In genomic region chr12:76710351-76711100, GRCm38 (mm10) we compare ENCODE assay signal across 8 mouse cellular contexts. TPM values are rescaled to one million over a fixed set of nuclear protein-coding genes. Genes with fewer than 3 reads are reported as not detected.
A peak's percentile ranks its signal among the peaks of the same experiment; 100 is the strongest.
DNase-seq lines count a peak whose midpoint lies in the region; ATAC-seq and TF ChIP-seq lines count a peak whose summit lies in the region.

Gene Sptb (minus strand): TSS chr12:76710547.

- no peaks in the 10 kb centered on the region for H3K36me3 ChIP-seq in embryonic facial prominence, embryonic 15.5 days
- no peaks in the 10 kb centered on the region for H3K36me3 ChIP-seq in limb, embryonic 15.5 days
- H3K36me3 ChIP-seq in midbrain, embryonic 14.5 days (ENCODE audit: control insufficient read depth, insufficient read depth, low read length) = no peaks in the 10 kb centered on the region

- TF ChIP-seq POLR2A in bone marrow macrophage, adult 2 months (IDR thresholded peaks at IDR 0.05; ENCODE audit: borderline replicate concordance, low read depth, low read length) = no peak

- peak; percentile 65 for ATAC-seq in CD4-positive, CD25-positive, alpha-beta regulatory T cell, adult 4 months
- ATAC-seq in embryonic facial prominence, embryonic 15.5 days (ENCODE audit: insufficient number of reproducible peaks, low FRiP score, low TSS enrichment, low read depth) = peak; percentile 40; the same call in 1 of the 2 replicates
- peak; percentile 71 for ATAC-seq in limb, embryonic 15.5 days (ENCODE audit: insufficient number of reproducible peaks, low FRiP score, low TSS enrichment, low read depth)
- ATAC-seq in midbrain, embryonic 14.5 days (ENCODE audit: low FRiP score, low TSS enrichment) = peak; percentile 78

- no peak for TF ChIP-seq CTCF in bone marrow macrophage, adult 2 months (IDR thresholded peaks at IDR 0.05; ENCODE audit: low read depth, low read length)

- peak within 1 kb of the TSS; percentile 99 for H3K4me2 ChIP-seq in embryonic facial prominence, embryonic 15.5 days (replicated peaks)
- H3K4me2 ChIP-seq in limb, embryonic 15.5 days = peak within 1 kb of the TSS; percentile 100
- H3K4me2 ChIP-seq in midbrain, embryonic 14.5 days (ENCODE audit: low read length) = peak within 1 kb of the TSS; percentile 100

- peaks cover 58% of the 10 kb centered on the region for H3K27me3 ChIP-seq in embryonic facial prominence, embryonic 15.5 days
- H3K27me3 ChIP-seq in limb, embryonic 15.5 days = peaks cover 47% of the 10 kb centered on the region
- peaks cover 27% of the 10 kb centered on the region for H3K27me3 ChIP-seq in midbrain, embryonic 14.5 days (ENCODE audit: control insufficient read depth, insufficient read depth, low read length)

- H3K27ac ChIP-seq in bone marrow macrophage, adult 2 months (ENCODE audit: insufficient read depth, low read depth, low read length) = no peak within 1 kb of the TSS
- no peak within 1 kb of the TSS for H3K27ac ChIP-seq in embryonic facial prominence, embryonic 15.5 days (replicated peaks)
- H3K27ac ChIP-seq in limb, embryonic 15.5 days = no peak within 1 kb of the TSS
- H3K27ac ChIP-seq in midbrain, embryonic 14.5 days (replicated peaks; ENCODE audit: low read depth, low read length) = 0 out of 2 replicates have a peak within 1 kb of the TSS, but pooled peaks have one; percentile 13

- no peaks in the 10 kb centered on the region for H3K4me1 ChIP-seq in bone marrow macrophage, adult 2 months (ENCODE audit: control insufficient read depth, insufficient read depth, low read length)
- peaks cover 28% of the 10 kb centered on the region for H3K4me1 ChIP-seq in embryonic facial prominence, embryonic 15.5 days
- H3K4me1 ChIP-seq in limb, embryonic 15.5 days = peaks cover 18% of the 10 kb centered on the region
- 0 out of 2 replicates have a peak, but pooled peaks cover 7% of the 10 kb centered on the region for H3K4me1 ChIP-seq in midbrain, embryonic 14.5 days (ENCODE audit: control insufficient read depth, insufficient read depth, low read length)

- H3K9me3 ChIP-seq in embryonic facial prominence, embryonic 15.5 days (replicated peaks) = no peaks in the 10 kb centered on the region
- no peaks in the 10 kb centered on the region for H3K9me3 ChIP-seq in limb, embryonic 15.5 days
- H3K9me3 ChIP-seq in midbrain, embryonic 14.5 days (ENCODE audit: control insufficient read depth, low read length) = no peaks in the 10 kb centered on the region

- peak within 1 kb of the TSS; percentile 16 for H3K9ac ChIP-seq in embryonic facial prominence, embryonic 15.5 days
- peak within 1 kb of the TSS; percentile 47 for H3K9ac ChIP-seq in limb, embryonic 15.5 days
- peak within 1 kb of the TSS; percentile 73 for H3K9ac ChIP-seq in midbrain, embryonic 14.5 days (replicated peaks; ENCODE audit: low read length)

- peak within 1 kb of the TSS; percentile 60 for H3K4me3 ChIP-seq in bone marrow macrophage, adult 2 months (ENCODE audit: insufficient read depth, low read length)
- peak within 1 kb of the TSS; percentile 59 for H3K4me3 ChIP-seq in embryonic facial prominence, embryonic 15.5 days (replicated peaks)
- peak within 1 kb of the TSS; percentile 56 for H3K4me3 ChIP-seq in limb, embryonic 15.5 days
- peak within 1 kb of the TSS; percentile 71 for H3K4me3 ChIP-seq in midbrain, embryonic 14.5 days (replicated peaks; ENCODE audit: low read depth, low read length)

- WGBS in embryonic facial prominence, embryonic 15.5 days = under 1% methylated on average over 40 of the region's 40 CpGs
- WGBS in limb, embryonic 15.5 days = under 1% methylated on average over 40 of the region's 40 CpGs
- under 1% methylated on average over 40 of the region's 40 CpGs for WGBS in midbrain, embryonic 14.5 days

- DNase-seq in heart, adult 9 months (ENCODE audit: low spot score in 2 of 2) = peak; percentile 25 to 48
- DNase-seq in kidney, adult 8-10 months = peak; percentile 36 to 45
- DNase-seq in midbrain, embryonic 14.5 days = peak; percentile 78
- peak; percentile 53 for DNase-seq in spleen, adult 12 weeks (ENCODE audit: low spot score)

RNA-seq across cellular contexts. Expression of gene Sptb, which starts in this region (rescaled TPM):
- under 1 TPM; 0.23 to 0.44 TPM for polyA plus RNA-seq in CD4-positive, CD25-positive, alpha-beta regulatory T cell, adult 4 months (2017; shearing (Covaris generic))
- polyA plus RNA-seq in bone marrow macrophage, adult 2 months (2012; ENCODE audit: insufficient read depth, insufficient read length, missing spikeins) = 0.12 and 0.27 TPM in 2 replicates
- polyA plus RNA-seq in embryonic facial prominence, embryonic 15.5 days (2015; fragmentation: Nextera tagmentation; extraction: Ambion mirVana) = 0.76 and 0.85 TPM in 2 replicates
- polyA plus RNA-seq in limb, embryonic 15.5 days (2015; fragmentation: Nextera tagmentation; extraction: Ambion mirVana) = 1.4 and 1.5 TPM in 2 replicates
- polyA plus RNA-seq in midbrain, embryonic 14.5 days (2014; fragmentation: Nextera tagmentation; extraction: Ambion mirVana) = 4.2 TPM in 2 replicates

Comparison
In these comparisons a context has a peak if more than half of its experiments do, and no peak if none do; other contexts are left out.
1. Peak in ATAC-seq in CD4-positive, CD25-positive, alpha-beta regulatory T cell, adult 4 months; RNA of the gene not detected or under 1 TPM.
2. Peak in ATAC-seq, H3K4me3 ChIP-seq, H3K9ac ChIP-seq and H3K4me2 ChIP-seq in embryonic facial prominence, embryonic 15.5 days; RNA of the gene not detected or under 1 TPM.
3. H3K9ac ChIP-seq: peak in every context shown above with its lines; median percentile 73 in midbrain, embryonic 14.5 days; 47 in limb, embryonic 15.5 days; 16 in embryonic facial prominence, embryonic 15.5 days.